Mouse (Mus musculus) ES-Bruce4 (cell line): ENCODE measurements around the gene Ppm1j. TPM values are rescaled to one million over a fixed set of nuclear protein-coding genes. Genes with fewer than 3 reads are reported as not detected.
"Not testable (repeated sequence)": the region's sequence is repeated elsewhere in the genome, so short reads cannot be mapped to it uniquely, and the experiment has no call there.

Experiments used
- H3K27ac ChIP-seq: 2 replicates; pipeline ENCODE4 v1.5.1; 2012; ENCODE audit warnings: low read length, inconsistent platforms; ENCODE audit not compliant: insufficient read depth
- H3K27me3 ChIP-seq: 2 replicates; pipeline ENCODE4 v1.6.1; 2012; ENCODE audit warnings: mild to moderate bottlenecking, low read length, inconsistent platforms; ENCODE audit not compliant: control insufficient read depth, poor library complexity, insufficient read depth, severe bottlenecking
- H3K36me3 ChIP-seq: 2 replicates; pipeline ENCODE4 v1.6.1; 2012; ENCODE audit warnings: inconsistent platforms, mild to moderate bottlenecking, low read length, moderate library complexity; ENCODE audit not compliant: control insufficient read depth, poor library complexity, insufficient read depth, severe bottlenecking
- H3K4me1 ChIP-seq: one replicate; pipeline ENCODE4 v1.8.1; 2011; ENCODE audit warnings: low read length; ENCODE audit not compliant: control insufficient read depth, insufficient read depth
- H3K4me3 ChIP-seq: 2 replicates; pipeline ENCODE4 v1.5.1; 2011; ENCODE audit warnings: low read depth, mild to moderate bottlenecking, low read length
- H3K9ac ChIP-seq: 2 replicates; pipeline ENCODE4 v1.6.1; 2012; ENCODE audit warnings: low read depth, mild to moderate bottlenecking, inconsistent platforms; ENCODE audit not compliant: poor library complexity, severe bottlenecking
- H3K9me3 ChIP-seq: replicated peaks from 2 replicates; pipeline ENCODE4 v1.6.1; 2012; ENCODE audit warnings: mild to moderate bottlenecking, low read length, inconsistent platforms; ENCODE audit not compliant: control insufficient read depth, poor library complexity, insufficient read depth, severe bottlenecking
- CTCF ChIP-seq: IDR thresholded peaks from one replicate; pipeline ENCODE4 v1.8.1; 2011; ENCODE audit warnings: low read depth, low read length
- EP300 ChIP-seq: IDR thresholded peaks from 2 replicates; pipeline ENCODE4 v1.6.1; 2011; ENCODE audit warnings: low read depth, low read length; ENCODE audit not compliant: insufficient read depth
- POLR2A ChIP-seq: IDR thresholded peaks from one replicate; pipeline ENCODE4 v1.8.1; 2011; ENCODE audit warnings: low read length; ENCODE audit not compliant: insufficient read depth
- polyA plus RNA-seq: library from polyadenylated mRNA; stranded (reverse); fragments of >200 nt; gene quantifications from 2 replicates; pipeline ENCODE4 v1.2.4, GENCODE M21; 2011; ENCODE audit warnings: low read depth; ENCODE audit not compliant: missing spikeins, insufficient read depth, insufficient read length

The Ppm1j gene
- polyA plus RNA-seq, 1 experiment = 23.8 TPM

GRCm38 (mm10) chr3:104752845-104753244 is 28.0 kb upstream of the Ppm1j start:
- peak; percentile 51 for TF ChIP-seq CTCF
- peak overlapping the region; percentile 32 for H3K4me3 ChIP-seq

GRCm38 (mm10) chr3:104758406-104758805 is 22.4 kb upstream of the Ppm1j start:
- TF ChIP-seq EP300 (no peak), CTCF (peak; percentile 89)
- Histone ChIP-seq H3K27ac (no peak overlapping the region), H3K27me3 (no peaks in the 10 kb centered on the region), H3K36me3 (no peaks in the 10 kb centered on the region), H3K9ac (peak overlapping the region; percentile 1; the same call in 1 of the 2 replicates), H3K4me1 (no peaks in the 10 kb centered on the region), H3K9me3 (no peaks in the 10 kb centered on the region), H3K4me3 (peak overlapping the region; percentile 26; the same call in 1 of the 2 replicates)

More at GRCm38 (mm10) chr3:104752845-104753244, 28.0 kb upstream of the Ppm1j start:
- H3K9me3 ChIP-seq, H3K27ac ChIP-seq, H3K27me3 ChIP-seq, H3K36me3 ChIP-seq, H3K4me1 ChIP-seq: not testable (repeated sequence)
- H3K9ac ChIP-seq = peak overlapping the region; percentile 40; the same call in 1 of the 2 replicates

GRCm38 (mm10) chr3:104758869-104759268 is 22.0 kb upstream of the Ppm1j start:
- H3K9me3 ChIP-seq = no peaks in the 10 kb centered on the region
- no peak overlapping the region for H3K4me3 ChIP-seq
- H3K9ac ChIP-seq = peak overlapping the region; percentile 1; the same call in 1 of the 2 replicates
- TF ChIP-seq POLR2A (no peak), CTCF (no peak), EP300 (no peak)
- no peaks in the 10 kb centered on the region for H3K36me3 ChIP-seq
- H3K4me1 ChIP-seq = no peaks in the 10 kb centered on the region
- H3K27ac ChIP-seq = no peak overlapping the region
- no peaks in the 10 kb centered on the region for H3K27me3 ChIP-seq

GRCm38 (mm10) chr3:104762103-104762863 is 18.6 kb upstream of the Ppm1j start:
- H3K36me3 ChIP-seq, H3K4me3 ChIP-seq, H3K4me1 ChIP-seq, H3K27ac ChIP-seq, H3K9ac ChIP-seq, H3K9me3 ChIP-seq, H3K27me3 ChIP-seq: not testable (repeated sequence)

- Histone ChIP-seq H3K9me3 (no peaks in the 10 kb centered on the region), H3K9ac (no peak overlapping the region), H3K4me3 (no peak overlapping the region), H3K4me1 (no peaks in the 10 kb centered on the region), H3K27ac (no peak overlapping the region), H3K36me3 (no peaks in the 10 kb centered on the region), H3K27me3 (no peaks in the 10 kb centered on the region)
- TF ChIP-seq EP300 = no peak
- no peak for TF ChIP-seq POLR2A
- TF ChIP-seq CTCF = peak; percentile 47
Measured at GRCm38 (mm10) chr3:104765021-104765420, 15.8 kb upstream of the Ppm1j start.

GRCm38 (mm10) chr3:104767141-104767540 is 13.7 kb upstream of the Ppm1j start:
- H3K4me3 ChIP-seq = no peak overlapping the region

More at GRCm38 (mm10) chr3:104767141-104767540, 13.7 kb upstream of the Ppm1j start:
- H3K9me3 ChIP-seq = no peaks in the 10 kb centered on the region
- H3K9ac ChIP-seq = no peak overlapping the region
- no peaks in the 10 kb centered on the region for H3K27me3 ChIP-seq
- TF ChIP-seq POLR2A = no peak
- TF ChIP-seq CTCF = no peak
- TF ChIP-seq EP300 = no peak
- H3K27ac ChIP-seq = no peak overlapping the region
- H3K4me1 ChIP-seq = no peaks in the 10 kb centered on the region
- no peaks in the 10 kb centered on the region for H3K36me3 ChIP-seq
